In genomic region chr19:24317731-24318130, GRCm38 (mm10) we compare ENCODE assay signal across 22 mouse cellular contexts. TPM values are rescaled to one million over a fixed set of nuclear protein-coding genes. Genes with fewer than 3 reads are reported as not detected.
A peak's percentile ranks its signal among the peaks of the same experiment; 100 is the strongest.
DNase-seq lines count a peak whose midpoint lies in the region; ATAC-seq and TF ChIP-seq lines count a peak whose summit lies in the region.
"Had no signal": no experiment of that assay in that cellular context is flagged by ENCODE, and none has a peak within 500 bp of the region (broad histone marks: within the 10 kb centered on the region; RNA-seq: fewer than 3 reads in every experiment).

No protein-coding gene starts in this region.

- ATAC-seq in forebrain, embryonic 12.5 days (ENCODE audit: low FRiP score): no peak
- ATAC-seq in forebrain, embryonic 14.5 days: no peak
- no peak for ATAC-seq in heart, postnatal 0 days (ENCODE audit: insufficient read depth, low read depth)
- ATAC-seq: inflammation-experienced regulatory T-cells, adult 6 months had no signal

- no peak overlapping the region for H3K4me2 ChIP-seq in forebrain, embryonic 12.5 days
- no peak overlapping the region for H3K4me2 ChIP-seq in forebrain, embryonic 14.5 days (ENCODE audit: low read length)
- H3K4me2 ChIP-seq in heart, postnatal 0 days (ENCODE audit: low read depth, low read length): no peak overlapping the region
- H3K4me2 ChIP-seq: embryonic facial prominence, embryonic 15.5 days; heart, embryonic 13.5 days; hindbrain, embryonic 14.5 days; liver, embryonic 13.5 days had no signal

- intact Hi-C loops in heart, postnatal 10 days (cut with DNase I): no loop called here

- H3K9ac ChIP-seq in forebrain, embryonic 12.5 days: no peak overlapping the region
- no peak overlapping the region for H3K9ac ChIP-seq in forebrain, embryonic 14.5 days (ENCODE audit: low read length)
- H3K9ac ChIP-seq in heart, postnatal 0 days (replicated peaks; ENCODE audit: low read depth, low read length): no peak overlapping the region
- H3K9ac ChIP-seq: embryonic facial prominence, embryonic 15.5 days; heart, embryonic 13.5 days; hindbrain, embryonic 14.5 days; liver, embryonic 13.5 days had no signal

- no peak overlapping the region for H3K4me3 ChIP-seq in forebrain, embryonic 12.5 days (replicated peaks)
- no peak overlapping the region for H3K4me3 ChIP-seq in forebrain, embryonic 14.5 days (ENCODE audit: low read depth, low read length)
- no peak overlapping the region for H3K4me3 ChIP-seq in heart, postnatal 0 days (ENCODE audit: low read depth, low read length)
- H3K4me3 ChIP-seq: embryonic facial prominence, embryonic 15.5 days; gastrocnemius, adult 2 months; heart, embryonic 13.5 days; left cerebral cortex, adult 2 months; liver, embryonic 13.5 days had no signal

- WGBS in forebrain, embryonic 12.5 days: 91% methylated on average over 2 of the region's 2 CpGs
- 86% methylated on average over 2 of the region's 2 CpGs for WGBS in forebrain, embryonic 14.5 days
- 87% methylated on average over 2 of the region's 2 CpGs for WGBS in heart, postnatal 0 days

- peak overlapping the region; percentile 56 for H3K27ac ChIP-seq in forebrain, embryonic 12.5 days
- H3K27ac ChIP-seq in forebrain, embryonic 14.5 days (ENCODE audit: low read depth, low read length): no peak overlapping the region
- peak overlapping the region; percentile 23; the same call in 1 of the 2 replicates for H3K27ac ChIP-seq in heart, postnatal 0 days (ENCODE audit: low read depth)
- H3K27ac ChIP-seq: embryonic facial prominence, embryonic 15.5 days; gastrocnemius, adult 2 months; heart, embryonic 13.5 days; hindbrain, embryonic 14.5 days; left cerebral cortex, adult 2 months; liver, embryonic 13.5 days had no signal

- TF ChIP-seq EP300 in heart, postnatal 0 days (IDR thresholded peaks at IDR 0.05; ENCODE audit: low read depth): no peak

- TF ChIP-seq CTCF in heart, postnatal 0 days (IDR thresholded peaks at IDR 0.05; ENCODE audit: low read depth): no peak

- peaks cover 36% of the 10 kb centered on the region for H3K4me1 ChIP-seq in forebrain, embryonic 12.5 days
- H3K4me1 ChIP-seq in forebrain, embryonic 14.5 days (ENCODE audit: control insufficient read depth, insufficient read depth, low read length): peaks cover 24% of the 10 kb centered on the region
- peaks cover 45% of the 10 kb centered on the region for H3K4me1 ChIP-seq in heart, postnatal 0 days (ENCODE audit: control insufficient read depth, insufficient read depth)
- H3K4me1 ChIP-seq: liver, embryonic 13.5 days had no signal

- no peaks in the 10 kb centered on the region for H3K9me3 ChIP-seq in forebrain, embryonic 12.5 days
- no peaks in the 10 kb centered on the region for H3K9me3 ChIP-seq in forebrain, embryonic 14.5 days (replicated peaks; ENCODE audit: control insufficient read depth, low read length)
- no peaks in the 10 kb centered on the region for H3K9me3 ChIP-seq in heart, postnatal 0 days (replicated peaks; ENCODE audit: control insufficient read depth, low read length)
- H3K9me3 ChIP-seq: embryonic facial prominence, embryonic 15.5 days; heart, embryonic 13.5 days; liver, embryonic 13.5 days had no signal

- 0 out of 2 replicates have a peak, but pooled peaks cover 3% of the 10 kb centered on the region for H3K27me3 ChIP-seq in forebrain, embryonic 12.5 days
- no peaks in the 10 kb centered on the region for H3K27me3 ChIP-seq in forebrain, embryonic 14.5 days (replicated peaks; ENCODE audit: control insufficient read depth, insufficient read depth, low read length)
- no peaks in the 10 kb centered on the region for H3K27me3 ChIP-seq in heart, postnatal 0 days (ENCODE audit: control insufficient read depth, insufficient read depth, low read length)
- H3K27me3 ChIP-seq: embryonic facial prominence, embryonic 15.5 days; heart, embryonic 13.5 days; liver, embryonic 13.5 days had no signal

- no peak for DNase-seq in forebrain, embryonic 14.5 days (ENCODE audit: low spot score)
- no peak for DNase-seq in heart, postnatal 0 days (ENCODE audit: low spot score)
- no peak for DNase-seq in heart, postnatal 10 days
- DNase-seq in testis, postnatal 10 days (ENCODE audit: low spot score): peak; percentile 11
- no peak for DNase-seq in testis, postnatal 14 days (ENCODE audit: low spot score)
- no peak for DNase-seq in c-Kit-positive CD71-positive TER-119-positive erythroid progenitor cells, embryonic 14.5 days (ENCODE audit: low spot score)
- no peak for DNase-seq in layer of hippocampus, adult 9-10 months (ENCODE audit: low spot score)
- DNase-seq: adrenal gland, postnatal 10 days; cerebellum, adult 8-10 months; cerebellum, postnatal 36 days; gastrocnemius, adult 2 months; liver, embryonic 13.5 days; lung, postnatal 36 days; right cerebral cortex, postnatal 14 days; spleen, adult 18-20 months; thymus, postnatal 4 days had no signal

- H3K36me3 ChIP-seq in forebrain, embryonic 12.5 days (replicated peaks): no peaks in the 10 kb centered on the region
- H3K36me3 ChIP-seq in forebrain, embryonic 14.5 days (ENCODE audit: control insufficient read depth, insufficient read depth, low read length): no peaks in the 10 kb centered on the region
- no peaks in the 10 kb centered on the region for H3K36me3 ChIP-seq in heart, postnatal 0 days (replicated peaks; ENCODE audit: control insufficient read depth, insufficient read depth, low read length)
- H3K36me3 ChIP-seq: embryonic facial prominence, embryonic 15.5 days; heart, embryonic 13.5 days; liver, embryonic 13.5 days had no signal

RNA-seq across cellular contexts. Expression of gene Fxn, which starts 37.3 kb away (rescaled TPM):
- 52.2 and 57.2 TPM in 2 replicates for polyA plus RNA-seq in forebrain, embryonic 12.5 days (2016; fragmentation: Nextera tagmentation; extraction: Ambion mirVana)
- polyA plus RNA-seq in forebrain, embryonic 14.5 days (2014; fragmentation: Nextera tagmentation; extraction: Ambion mirVana): 40.5 and 47.9 TPM in 2 replicates
- total RNA-seq in heart, postnatal 0 days (2014; rRNA removed; ENCODE audit: low replicate concordance): 36.6 and 57.2 TPM in 2 replicates
- 77.0 and 79.7 TPM in 2 replicates for polyA plus RNA-seq in heart, postnatal 0 days (2015; fragmentation: Nextera tagmentation; extraction: Ambion mirVana)
- 10 to 100 TPM; 30.9 to 31.3 TPM for total RNA-seq in heart, postnatal 10 days (2021)
